Mouse (Mus musculus) lung, embryonic 14.5 days (tissue): ENCODE measurements around the gene Rnf34. TPM values are rescaled to one million over a fixed set of nuclear protein-coding genes. Genes with fewer than 3 reads are reported as not detected.

Source experiments
- ATAC-seq: fragments of 200-750 bp; cut with Nextera tagmentation; 2 replicates; pipeline ENCODE4 v1.8.0; 2017; ENCODE audit warnings: mild to moderate bottlenecking, moderate TSS enrichment, moderate library complexity; ENCODE audit not compliant: insufficient read depth
- DNase-seq: peaks from one replicate; pipeline ENCODE4 v3.0.0-alpha.2; 2015
- H3K27ac ChIP-seq: fragments of 300-500 bp; sonication (generic); 2 replicates; pipeline ENCODE4 v1.5.1; 2014; ENCODE audit warnings: low read depth, mild to moderate bottlenecking, moderate library complexity
- H3K27me3 ChIP-seq: fragments of 300-500 bp; sonication (generic); 2 replicates; pipeline ENCODE4 v1.6.1; 2014; ENCODE audit warnings: low read length, control low read depth; ENCODE audit not compliant: insufficient read depth
- H3K36me3 ChIP-seq: fragments of 300-500 bp; sonication (generic); 2 replicates; pipeline ENCODE4 v1.6.1; 2014; ENCODE audit warnings: control low read depth; ENCODE audit not compliant: insufficient read depth
- H3K4me1 ChIP-seq: fragments of 300-500 bp; sonication (generic); 2 replicates; pipeline ENCODE4 v1.6.1; 2014; ENCODE audit warnings: antibody characterized with exemption, control low read depth; ENCODE audit not compliant: insufficient read depth
- H3K4me2 ChIP-seq: fragments of 300-500 bp; sonication (generic); 2 replicates; pipeline ENCODE4 v1.6.1; 2014; ENCODE audit warnings: mild to moderate bottlenecking
- H3K4me3 ChIP-seq: fragments of 300-500 bp; sonication (generic); 2 replicates; pipeline ENCODE4 v1.5.1; 2014; ENCODE audit warnings: low read depth, low read length
- H3K9ac ChIP-seq: fragments of 300-500 bp; sonication (generic); 2 replicates; pipeline ENCODE4 v1.6.1; 2014
- H3K9me3 ChIP-seq: fragments of 300-500 bp; sonication (generic); 2 replicates; pipeline ENCODE4 v1.6.1; 2016; ENCODE audit warnings: low read depth, low read length, control low read depth
- CTCF ChIP-seq: IDR thresholded peaks from 2 replicates; pipeline ENCODE4 v1.5.1; 2016; ENCODE audit warnings: antibody characterized with exemption, low read depth
- WGBS: fragments of 180-500 bp; shearing (Covaris S2); extraction: QIAGEN DNeasy Blood & Tissue Kit; methylation state at CpG from one replicate; pipeline ENCODE4 v1.1.7; 2014; 5-methylcytosine and 5-hydroxymethylcytosine counted together
- polyA plus RNA-seq: library from polyadenylated mRNA; unstranded; fragments of >200 nt; fragmentation: Nextera tagmentation; extraction: Ambion mirVana; gene quantifications from 2 replicates; pipeline ENCODE4 v1.2.1, GENCODE M21; 2014

The Rnf34 gene
- polyA plus RNA-seq, 1 experiment from 2014 or later: 33.5 TPM

DNA sequence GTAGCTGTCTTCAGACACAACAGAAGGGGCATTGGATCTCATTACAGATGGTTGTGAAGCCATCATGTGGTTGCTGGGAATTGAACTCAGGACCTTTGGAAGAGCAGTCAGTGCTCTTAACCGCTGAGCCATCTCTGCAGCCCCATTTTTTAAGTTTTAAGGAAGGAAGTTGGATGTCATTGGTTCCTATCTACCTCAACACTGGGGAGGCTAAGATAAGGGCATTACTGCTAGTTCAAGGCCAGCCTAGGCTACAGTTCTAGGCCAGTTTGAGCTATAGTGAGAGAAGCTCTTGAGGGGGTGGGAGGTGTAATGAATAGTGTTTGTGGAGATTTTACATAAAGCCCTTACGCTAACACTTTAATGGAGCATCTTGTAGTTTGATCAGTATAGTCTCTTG, 13.2 kb downstream of the Rnf34 start:
- no peaks in the 10 kb centered on the region for H3K27me3 ChIP-seq
- H3K9me3 ChIP-seq: no peaks in the 10 kb centered on the region
- no peak overlapping the region for H3K4me3 ChIP-seq
- no peak for ATAC-seq
- no peaks in the 10 kb centered on the region for H3K4me1 ChIP-seq
- no peak for DNase-seq
- no peak overlapping the region for H3K4me2 ChIP-seq
- no peak for TF ChIP-seq CTCF
- WGBS: 96% methylated on average over 2 of the region's 2 CpGs
- H3K27ac ChIP-seq: no peak overlapping the region
- H3K9ac ChIP-seq: no peak overlapping the region
- H3K36me3 ChIP-seq: peaks cover 51% of the 10 kb centered on the region

DNA sequence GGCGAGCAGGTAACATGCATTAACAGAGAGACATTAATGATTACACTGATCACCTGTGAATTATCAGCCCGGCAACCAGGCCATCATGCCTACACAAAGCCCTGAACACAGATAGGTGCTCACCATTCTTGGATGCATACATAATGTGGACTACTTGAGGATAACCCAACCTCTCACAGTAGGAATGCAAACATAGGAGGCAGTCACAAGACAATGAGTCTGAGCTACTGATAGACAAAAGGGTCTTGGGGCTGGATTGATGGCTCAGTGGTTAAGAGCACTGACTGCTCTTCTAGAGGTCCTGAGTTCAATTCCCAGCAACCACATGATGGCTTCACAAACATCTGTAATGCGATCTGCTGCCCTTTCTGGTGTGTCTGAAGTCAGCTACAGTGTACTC, 22.8 kb downstream of the Rnf34 start:
- H3K4me3 ChIP-seq: no peak overlapping the region
- TF ChIP-seq CTCF: no peak
- no peak overlapping the region for H3K27ac ChIP-seq
- peaks cover 71% of the 10 kb centered on the region for H3K36me3 ChIP-seq
- H3K9ac ChIP-seq: no peak overlapping the region
- 84% methylated on average over 3 of the region's 3 CpGs for WGBS
- no peak for ATAC-seq
- H3K9me3 ChIP-seq: no peaks in the 10 kb centered on the region
- no peak for DNase-seq
- H3K4me2 ChIP-seq: no peak overlapping the region
- H3K4me1 ChIP-seq: no peaks in the 10 kb centered on the region
- no peaks in the 10 kb centered on the region for H3K27me3 ChIP-seq

DNA sequence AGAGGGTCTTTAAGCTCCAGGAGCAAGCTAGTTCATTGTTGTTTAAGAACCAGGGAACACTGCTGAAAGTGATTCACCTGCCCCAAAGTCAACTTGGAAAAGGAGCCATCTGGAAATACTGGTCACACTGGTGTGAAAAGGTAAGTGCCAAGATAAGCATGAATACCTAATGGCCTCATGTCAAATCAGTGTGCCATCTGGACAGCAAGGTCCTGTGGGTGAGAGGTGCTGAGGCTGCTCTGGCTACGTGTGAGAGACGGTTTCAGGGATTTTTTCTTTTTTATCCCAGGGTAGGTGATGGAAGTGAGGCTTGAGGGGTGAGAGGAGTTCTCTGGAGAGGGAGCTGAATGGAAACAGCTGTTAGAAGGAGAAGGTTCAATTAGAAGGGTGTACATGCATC, 23.7 kb downstream of the Rnf34 start:
- no peak for DNase-seq
- TF ChIP-seq CTCF: no peak
- Histone ChIP-seq H3K9me3 (no peaks in the 10 kb centered on the region), H3K27me3 (no peaks in the 10 kb centered on the region), H3K4me2 (no peak overlapping the region), H3K9ac (no peak overlapping the region), H3K36me3 (peaks cover 71% of the 10 kb centered on the region), H3K4me3 (no peak overlapping the region), H3K27ac (no peak overlapping the region), H3K4me1 (no peaks in the 10 kb centered on the region)
- no peak for ATAC-seq
- 68% methylated on average over 2 of the region's 2 CpGs for WGBS

DNA sequence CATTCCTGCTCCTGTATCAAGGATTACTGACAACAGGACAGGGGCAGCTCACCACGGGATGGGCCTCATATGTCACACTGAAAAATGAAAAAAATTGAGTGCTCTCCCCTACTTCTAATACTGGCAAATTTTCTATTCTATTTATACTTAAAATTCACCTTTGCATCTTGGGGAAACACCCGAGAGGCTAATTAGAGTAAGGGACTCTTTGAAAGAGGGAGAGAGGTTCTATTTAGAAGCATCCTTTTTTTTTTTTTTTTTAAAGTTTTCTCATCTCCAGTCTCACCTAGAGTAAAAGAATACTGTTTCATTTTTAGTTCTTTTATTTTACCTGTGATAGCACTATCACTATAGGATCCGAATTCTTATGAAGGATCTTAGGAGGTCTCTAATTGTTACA, 24.5 kb downstream of the Rnf34 start:
- Histone ChIP-seq H3K36me3 (peaks cover 72% of the 10 kb centered on the region), H3K27ac (no peak overlapping the region), H3K4me1 (no peaks in the 10 kb centered on the region), H3K9ac (no peak overlapping the region), H3K27me3 (no peaks in the 10 kb centered on the region), H3K4me3 (no peak overlapping the region), H3K4me2 (no peak overlapping the region), H3K9me3 (no peaks in the 10 kb centered on the region)
- DNase-seq (no peak), ATAC-seq (no peak)
- WGBS: 81% methylated on average over 3 of the region's 3 CpGs
- no peak for TF ChIP-seq CTCF

DNA sequence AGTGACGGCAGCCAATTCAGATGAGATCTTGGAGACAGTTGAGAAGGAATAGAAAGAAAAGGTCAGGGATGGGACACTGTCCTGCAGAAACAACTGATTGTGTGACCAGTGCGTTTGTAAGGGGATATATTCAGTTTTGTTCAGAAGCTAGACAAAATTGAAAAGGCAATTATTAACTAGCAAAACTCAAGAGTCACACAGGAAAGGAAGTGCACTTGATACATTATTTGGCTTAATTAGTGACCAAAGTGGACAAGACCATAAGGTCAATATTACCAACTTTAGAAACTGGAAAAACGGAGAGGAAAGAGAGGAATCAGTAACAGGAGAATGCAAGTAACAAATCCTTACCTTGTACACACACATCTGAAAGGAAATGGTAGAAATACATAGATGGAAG, 26.8 kb downstream of the Rnf34 start:
- no peak overlapping the region for H3K27ac ChIP-seq
- H3K4me2 ChIP-seq: no peak overlapping the region
- no peaks in the 10 kb centered on the region for H3K4me1 ChIP-seq
- H3K27me3 ChIP-seq: no peaks in the 10 kb centered on the region
- no peak for ATAC-seq
- DNase-seq: no peak
- H3K4me3 ChIP-seq: no peak overlapping the region
- 65% methylated on average over 3 of the region's 3 CpGs for WGBS
- H3K36me3 ChIP-seq: peaks cover 76% of the 10 kb centered on the region
- no peaks in the 10 kb centered on the region for H3K9me3 ChIP-seq
- TF ChIP-seq CTCF: no peak
- no peak overlapping the region for H3K9ac ChIP-seq

DNA sequence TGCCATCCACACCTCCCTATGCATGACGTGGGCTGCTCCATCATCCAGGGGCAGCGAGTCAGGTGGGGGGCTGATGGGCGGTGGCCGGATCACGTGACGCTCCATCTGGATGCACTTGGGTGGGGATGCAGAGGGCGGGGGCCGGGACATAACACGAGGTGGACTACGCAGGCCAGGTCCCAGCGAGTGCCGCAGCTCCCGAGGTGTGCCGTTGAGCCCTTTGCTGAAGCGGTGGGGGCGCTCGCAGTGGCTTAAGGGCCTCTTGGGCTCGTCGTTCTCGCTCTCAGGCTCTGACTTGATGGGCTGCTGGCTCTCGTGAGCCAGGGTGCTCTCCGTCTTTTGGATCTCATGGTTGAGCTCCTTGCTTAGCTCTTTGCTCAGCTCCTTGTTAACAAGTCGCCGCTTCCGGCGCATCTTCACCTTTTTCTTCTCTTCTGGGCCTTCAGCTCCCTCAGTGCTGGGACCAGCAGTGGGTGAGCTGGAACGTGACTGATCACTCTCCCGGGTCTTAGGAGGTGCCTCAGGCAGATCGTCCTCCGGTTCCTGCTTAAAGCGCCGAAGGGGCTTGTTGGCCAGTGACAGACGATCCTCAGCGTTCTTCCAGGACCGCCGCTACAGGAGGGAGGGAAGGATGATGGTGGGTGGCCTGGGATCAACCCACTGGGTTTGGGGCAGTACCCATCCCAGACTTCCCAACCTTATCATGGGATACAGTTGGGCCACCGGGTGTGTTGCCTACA, 30.6 kb downstream of the Rnf34 start:
- Histone ChIP-seq H3K9me3 (no peaks in the 10 kb centered on the region), H3K27ac (no peak overlapping the region), H3K36me3 (peaks cover 64% of the 10 kb centered on the region), H3K9ac (no peak overlapping the region), H3K4me3 (no peak overlapping the region), H3K27me3 (no peaks in the 10 kb centered on the region), H3K4me2 (no peak overlapping the region), H3K4me1 (no peaks in the 10 kb centered on the region)
- TF ChIP-seq CTCF: no peak
- no peak for DNase-seq
- no peak for ATAC-seq
- 90% methylated on average over 37 of the region's 37 CpGs for WGBS

DNA sequence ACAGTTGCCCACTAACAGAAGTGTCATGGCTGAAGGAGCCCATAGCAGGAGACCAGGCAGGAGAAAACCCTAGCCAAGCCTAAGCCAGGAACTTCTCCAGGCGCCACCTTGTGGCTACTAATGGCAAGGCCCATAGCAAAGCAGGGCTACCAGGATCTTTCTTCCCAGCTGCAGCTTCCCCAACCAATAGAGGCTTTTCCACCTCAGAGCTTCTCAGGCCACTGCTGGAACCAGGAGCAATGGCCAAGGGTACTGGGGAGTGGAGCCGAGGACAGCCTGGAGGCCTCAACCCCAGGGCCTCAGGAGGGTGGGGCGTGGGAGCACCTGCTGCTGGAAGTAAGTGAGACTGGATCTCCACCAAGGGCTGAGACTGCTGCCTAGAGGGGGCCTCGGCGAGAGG, 31.5 kb downstream of the Rnf34 start:
- 52% methylated on average over 5 of the region's 5 CpGs for WGBS
- Histone ChIP-seq H3K27ac (no peak overlapping the region), H3K36me3 (peaks cover 55% of the 10 kb centered on the region), H3K9me3 (no peaks in the 10 kb centered on the region), H3K4me2 (no peak overlapping the region), H3K4me1 (no peaks in the 10 kb centered on the region), H3K9ac (no peak overlapping the region), H3K4me3 (no peak overlapping the region), H3K27me3 (no peaks in the 10 kb centered on the region)
- ATAC-seq: 0 out of 2 replicates have a peak, but pooled peaks have one; percentile 56
- peak; percentile 83 for TF ChIP-seq CTCF
- peak; percentile 85 for DNase-seq
